Mouse (Mus musculus) CH12.LX (cell line): ENCODE measurements around the gene Fadd. TPM values are rescaled to one million over a fixed set of nuclear protein-coding genes. Genes with fewer than 3 reads are reported as not detected.

ENCODE experiments used
- DNase-seq: peaks from one replicate; pipeline ENCODE4 v3.0.0-alpha.2; 2013; ENCODE audit errors: extremely low read depth
- H3K27ac ChIP-seq: 2 replicates; pipeline ENCODE4 v1.5.1; 2012; ENCODE audit warnings: low read depth, mild to moderate bottlenecking, control low read depth, moderate library complexity; ENCODE audit not compliant: insufficient read depth
- H3K27me3 ChIP-seq: replicated peaks from 2 replicates; pipeline ENCODE3; 2012; ENCODE audit warnings: inconsistent platforms
- H3K36me3 ChIP-seq, 2 experiments: replicated peaks in 1 of 2; 2 replicates each; pipeline versions ENCODE3 to v1.6.1; 2012; ENCODE audit warnings: inconsistent platforms in 1 of 2, low read length in 1 of 2, mild to moderate bottlenecking in 1 of 2, mixed read lengths in 1 of 2, moderate library complexity in 1 of 2; ENCODE audit not compliant: control insufficient read depth in 1 of 2, insufficient read depth in 1 of 2
- H3K4me1 ChIP-seq, 2 experiments: 2 replicates each; pipeline ENCODE4 v1.6.1; 2012; ENCODE audit warnings: inconsistent platforms in 1 of 2, moderate library complexity in 1 of 2; ENCODE audit not compliant: insufficient read depth in 2 of 2, control insufficient read depth in 1 of 2
- H3K4me2 ChIP-seq: 2 replicates; pipeline ENCODE4 v1.6.1; 2012; ENCODE audit warnings: low read depth, mild to moderate bottlenecking, control low read depth; ENCODE audit not compliant: poor library complexity, insufficient read depth, severe bottlenecking
- H3K4me3 ChIP-seq, 3 experiments: fragments of 150-350 bp in 1 of 3; sonication (generic) in 1 of 3; replicated peaks in 1 of 3; 2 replicates each; pipeline versions ENCODE3 to v1.5.1; 2011 to 2012; ENCODE audit warnings: low read depth in 2 of 3, low read length in 2 of 3, mild to moderate bottlenecking in 2 of 3, moderate library complexity in 2 of 3, control low read depth in 1 of 3, improper control_type of control experiment in 1 of 3, inconsistent platforms in 1 of 3, mixed read lengths in 1 of 3; ENCODE audit not compliant: poor library complexity in 1 of 3
- H3K79me2 ChIP-seq: replicated peaks from 2 replicates; pipeline ENCODE4 v1.6.1; 2012; ENCODE audit warnings: mild to moderate bottlenecking, moderate library complexity; ENCODE audit not compliant: control insufficient read depth, poor library complexity, insufficient read depth, severe bottlenecking; ENCODE audit errors: extremely low read depth
- H3K9ac ChIP-seq: 2 replicates; pipeline ENCODE4 v1.6.1; 2012; ENCODE audit warnings: low read depth, mild to moderate bottlenecking, control low read depth, moderate library complexity; ENCODE audit not compliant: insufficient read depth
- H3K9me3 ChIP-seq: replicated peaks from 2 replicates; pipeline ENCODE3; 2012; ENCODE audit warnings: low read length, inconsistent platforms, mixed read lengths
- BHLHE40 ChIP-seq: IDR thresholded peaks from 2 replicates; pipeline ENCODE4 v1.6.1; 2011; ENCODE audit warnings: mild to moderate bottlenecking, low read depth, low read length, improper control_type of control experiment
- CHD1 ChIP-seq: IDR thresholded peaks from 2 replicates; pipeline ENCODE4 v1.6.1; 2012; ENCODE audit warnings: low read depth, low read length, improper control_type of control experiment, inconsistent platforms
- CHD2 ChIP-seq: IDR thresholded peaks from 2 replicates; pipeline ENCODE4 v1.6.1; 2011; ENCODE audit warnings: low read length, improper control_type of control experiment
- CTCF ChIP-seq, 2 experiments: IDR thresholded peaks in 1 of 2; conservative IDR thresholded peaks in 1 of 2; 2 replicates each; pipeline ENCODE4 v1.5.1; 2011 to 2012; ENCODE audit warnings: low read depth in 2 of 2, low read length in 2 of 2, improper control_type of control experiment in 1 of 2, inconsistent platforms in 1 of 2, mild to moderate bottlenecking in 1 of 2, moderate library complexity in 1 of 2
- E2F4 ChIP-seq: IDR thresholded peaks from 2 replicates; pipeline ENCODE4 v1.6.1; 2011; ENCODE audit warnings: low read depth, low read length, improper control_type of control experiment; ENCODE audit not compliant: insufficient replicate concordance
- ELF1 ChIP-seq: IDR thresholded peaks from 2 replicates; pipeline ENCODE4 v1.6.1; 2014; ENCODE audit warnings: low read depth, mild to moderate bottlenecking, inconsistent platforms, low read length, improper control_type of control experiment
- ETS1 ChIP-seq: conservative IDR thresholded peaks from 2 replicates; pipeline ENCODE4 v1.6.1; 2012; ENCODE audit warnings: low read depth, mild to moderate bottlenecking, inconsistent platforms, low read length, improper control_type of control experiment, moderate library complexity
- GABPA ChIP-seq: IDR thresholded peaks from 2 replicates; pipeline ENCODE4 v1.6.1; 2012; ENCODE audit warnings: low read depth, low read length, improper control_type of control experiment, inconsistent platforms; ENCODE audit not compliant: insufficient replicate concordance
- HCFC1 ChIP-seq: IDR thresholded peaks from 2 replicates; pipeline ENCODE4 v1.6.1; 2012; ENCODE audit warnings: low read depth, mild to moderate bottlenecking, inconsistent platforms, low read length, improper control_type of control experiment
- IRF4 ChIP-seq: IDR thresholded peaks from 2 replicates; pipeline ENCODE4 v1.6.1; 2014; ENCODE audit warnings: low read depth, mild to moderate bottlenecking, inconsistent platforms, low read length, improper control_type of control experiment
- JUND ChIP-seq: conservative IDR thresholded peaks from 2 replicates; pipeline ENCODE4 v1.6.1; 2011; ENCODE audit warnings: low read depth, low read length, improper control_type of control experiment
- KAT2A ChIP-seq: IDR thresholded peaks from 2 replicates; pipeline ENCODE4 v1.6.1; 2012; ENCODE audit warnings: low read length, improper control_type of control experiment, inconsistent platforms; ENCODE audit not compliant: insufficient replicate concordance
- MAX ChIP-seq: IDR thresholded peaks from 2 replicates; pipeline ENCODE4 v1.6.1; 2011; ENCODE audit warnings: low read length, improper control_type of control experiment
- MAZ ChIP-seq: IDR thresholded peaks from 2 replicates; pipeline ENCODE4 v1.6.1; 2012; ENCODE audit warnings: low read depth, mild to moderate bottlenecking, inconsistent platforms, low read length, improper control_type of control experiment, moderate library complexity
- MXI1 ChIP-seq: IDR thresholded peaks from 2 replicates; pipeline ENCODE4 v1.6.1; 2011; ENCODE audit warnings: mild to moderate bottlenecking, low read depth, low read length, improper control_type of control experiment
- MYC ChIP-seq: IDR thresholded peaks from 2 replicates; pipeline ENCODE4 v1.6.1; 2011; ENCODE audit warnings: low read depth, mild to moderate bottlenecking, improper control_type of control experiment, low read length
- NELFE ChIP-seq: IDR thresholded peaks from 2 replicates; pipeline ENCODE4 v1.6.1; 2011; ENCODE audit warnings: low read depth, low read length, improper control_type of control experiment
- NRF1 ChIP-seq: IDR thresholded peaks from 2 replicates; pipeline ENCODE4 v1.6.1; 2014; ENCODE audit warnings: low read depth, mild to moderate bottlenecking, inconsistent platforms, low read length, improper control_type of control experiment, moderate library complexity
- PAX5 ChIP-seq: IDR thresholded peaks from 2 replicates; pipeline ENCODE4 v1.6.1; 2012; ENCODE audit warnings: low read length, inconsistent platforms, mixed read lengths
- POLR2AphosphoS2 ChIP-seq: IDR thresholded peaks from 2 replicates; pipeline ENCODE4 v1.6.1; 2011; ENCODE audit warnings: low read depth, low read length, improper control_type of control experiment
- RAD21 ChIP-seq: IDR thresholded peaks from 2 replicates; pipeline ENCODE4 v1.6.1; 2011; ENCODE audit warnings: low read depth, mild to moderate bottlenecking, low read length, improper control_type of control experiment, moderate library complexity
- SIN3A ChIP-seq: IDR thresholded peaks from 2 replicates; pipeline ENCODE4 v1.6.1; 2012; ENCODE audit warnings: low read length, improper control_type of control experiment, inconsistent platforms
- TBP ChIP-seq: conservative IDR thresholded peaks from 2 replicates; pipeline ENCODE4 v1.6.1; 2011; ENCODE audit warnings: low read depth, low read length, improper control_type of control experiment
- TCF12 ChIP-seq: IDR thresholded peaks from 2 replicates; pipeline ENCODE4 v1.6.1; 2014; ENCODE audit warnings: low read depth, mild to moderate bottlenecking, inconsistent platforms, low read length, improper control_type of control experiment
- UBTF ChIP-seq: IDR thresholded peaks from 2 replicates; pipeline ENCODE4 v1.6.1; 2012; ENCODE audit warnings: low read depth, mild to moderate bottlenecking, inconsistent platforms, low read length, improper control_type of control experiment, moderate library complexity
- USF2 ChIP-seq: conservative IDR thresholded peaks from 2 replicates; pipeline ENCODE4 v1.6.1; 2011; ENCODE audit warnings: low read depth, low read length, improper control_type of control experiment
- ZKSCAN1 ChIP-seq: IDR thresholded peaks from 2 replicates; pipeline ENCODE4 v1.6.1; 2012; ENCODE audit warnings: low read depth, inconsistent platforms, low read length, improper control_type of control experiment, borderline replicate concordance
- ZMIZ1 ChIP-seq: IDR thresholded peaks from 2 replicates; pipeline ENCODE4 v1.6.1; 2012; ENCODE audit warnings: low read depth, mild to moderate bottlenecking, inconsistent platforms, low read length, improper control_type of control experiment
- dilution Hi-C: fragments of 300-500 bp; cut with MboI; formaldehyde crosslinking; loops from 2 replicates; pipeline ENCODE4 v1.14.3; 2020; ENCODE audit warnings: low sequenced_read_pairs; ENCODE audit not compliant: extremely low pct_unique_long_range_greater_than_20kb, extremely low pct_ligation_motif_present
- in situ Hi-C: fragments of 300-500 bp; cut with MboI; formaldehyde crosslinking; loops from 3 replicates; pipeline ENCODE4 v1.14.3; 2019; ENCODE audit warnings: low sequenced_read_pairs, low pct_ligation_motif_present, low pct_unique_long_range_greater_than_20kb, mixed read lengths
- polyA plus RNA-seq: library from polyadenylated mRNA; unstranded; fragments of >175 nt; gene quantifications from 2 replicates; pipeline ENCODE4 v1.2.1, GENCODE M21; 2012; ENCODE audit warnings: low read depth; ENCODE audit not compliant: insufficient read length
- total RNA-seq, 2 experiments: library from RNA; depleted of rRNA; stranded (reverse); fragments of 300-350 nt in 1 of 2; fragments of >200 nt in 1 of 2; gene quantifications; 2 replicates each; pipeline ENCODE4 v1.2.3; 2012 to 2014

The Fadd gene
- total and polyA plus RNA-seq, 3 experiments: 2.9 to 7.0 (median 4.5) TPM

DNA sequence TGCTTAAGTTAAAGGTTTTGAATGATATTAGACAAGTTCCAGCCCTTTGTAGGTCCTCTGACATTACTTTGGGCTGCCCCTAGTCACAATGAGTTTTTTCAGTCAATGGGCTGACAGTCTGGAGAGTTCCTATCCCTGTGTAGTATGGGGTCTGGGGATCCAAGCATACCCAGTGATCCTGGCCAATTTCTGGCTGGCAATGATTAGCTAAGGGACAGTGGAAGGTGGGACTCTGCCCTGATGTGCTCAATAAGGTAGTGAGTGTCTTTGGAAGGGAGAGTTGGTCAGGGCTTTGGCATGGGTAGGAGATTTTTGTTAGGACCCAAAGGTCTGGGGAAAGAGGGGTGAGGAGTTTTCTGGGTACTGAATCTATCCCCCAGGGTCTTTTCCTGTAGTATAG, 10.7 kb downstream of the Fadd start:
- 0 out of 4 replicates have a peak, but pooled peaks cover 0 to 3% of the 10 kb centered on the region in 2 experiments for H3K4me1 ChIP-seq
- in situ Hi-C loops: no loop called here
- peaks cover 52% of the 10 kb centered on the region for H3K27me3 ChIP-seq
- dilution Hi-C loops: no loop called here
- H3K4me2 ChIP-seq: no peak overlapping the region
- H3K36me3 ChIP-seq: no peaks in the 10 kb centered on the region
- H3K9ac ChIP-seq: no peak overlapping the region
- TF ChIP-seq JUND (no peak), UBTF (no peak), RAD21 (no peak), CTCF (conservative IDR thresholded peaks at IDR 0.05 in 1 of 2, IDR thresholded peaks at IDR 0.05 in 1 of 2; ENCODE audit: low read depth in 2 of 2, low read length in 2 of 2) (no peak), TCF12 (no peak), IRF4 (no peak), NELFE (no peak), MXI1 (no peak), HCFC1 (no peak), BHLHE40 (no peak), KAT2A (no peak), PAX5 (no peak), MAZ (no peak), POLR2AphosphoS2 (no peak)
- no peak for DNase-seq
- H3K9me3 ChIP-seq: no peaks in the 10 kb centered on the region
- no peaks in the 10 kb centered on the region for H3K79me2 ChIP-seq
- no peak overlapping the region for H3K4me3 ChIP-seq
- no peak overlapping the region for H3K27ac ChIP-seq

DNA sequence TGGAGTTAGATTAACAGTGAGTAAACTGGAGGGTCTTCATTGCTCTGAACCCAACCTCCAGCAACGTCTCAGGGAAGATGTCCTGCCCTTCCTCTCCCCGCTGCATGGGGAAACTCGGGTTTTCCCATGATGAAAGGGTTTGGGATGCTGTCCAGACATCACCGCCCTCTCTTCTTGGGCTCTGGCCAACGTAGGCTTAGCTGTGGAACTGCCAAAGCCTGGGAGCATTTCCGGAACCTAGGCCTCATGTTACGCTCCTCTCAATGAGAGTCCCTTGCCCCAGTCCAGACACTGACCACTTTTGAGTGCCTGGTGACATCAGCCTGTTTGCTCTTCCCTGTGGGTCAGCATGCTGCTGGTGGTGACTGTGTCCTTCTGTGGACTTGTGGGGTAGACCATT, 12.8 kb downstream of the Fadd start:
- Histone ChIP-seq H3K9ac (no peak overlapping the region), H3K36me3 (no peaks in the 10 kb centered on the region), H3K4me3 (no peak overlapping the region), H3K79me2 (no peaks in the 10 kb centered on the region), H3K4me2 (no peak overlapping the region), H3K27ac (no peak overlapping the region), H3K27me3 (peaks cover 69% of the 10 kb centered on the region)
- in situ Hi-C loops (no loop called here), dilution Hi-C loops (no loop called here)
- no peak for DNase-seq
- no peak for TF ChIP-seq E2F4
- no peak for TF ChIP-seq ZKSCAN1
- TF ChIP-seq CHD2: no peak
- no peak for TF ChIP-seq ELF1
- no peak for TF ChIP-seq USF2
- no peak for TF ChIP-seq ETS1
- TF ChIP-seq MYC: no peak
- no peak for TF ChIP-seq CHD1
- no peak for TF ChIP-seq ZMIZ1
- TF ChIP-seq RAD21: no peak
- no peak for TF ChIP-seq MXI1
- TF ChIP-seq MAX: no peak
- TF ChIP-seq MAZ: no peak
- TF ChIP-seq GABPA: no peak
- no peak for TF ChIP-seq NRF1
- TF ChIP-seq NELFE: no peak
- TF ChIP-seq HCFC1: no peak
- TF ChIP-seq PAX5: no peak
- no peak for TF ChIP-seq TBP
- no peak for TF ChIP-seq SIN3A
- TF ChIP-seq, all 38 proteins: peak for 0
- Histone ChIP-seq H3K4me1 (0 out of 4 replicates have a peak, but pooled peaks cover 0 to 3% of the 10 kb centered on the region in 2 experiments), H3K9me3 (no peaks in the 10 kb centered on the region)
